Mouse (Mus musculus) 416B (cell line): ENCODE data around the gene Fkbp14.

ENCODE experiments used
- DNase-seq: peaks from one replicate; pipeline ENCODE4 v3.0.0; 2011; ENCODE audit warnings: low read depth

Fkbp14 gene

GRCm38 (mm10) chr6:54597208-54597607 lies at the start of gene Fkbp14:
Gene Fkbp14, minus strand, starts transcription at chr6:54597308.
- DNase-seq, result no peak

- no peak for DNase-seq
Measured at GRCm38 (mm10) chr6:54643181-54643580, 46.1 kb upstream of the Fkbp14 start.

GRCm38 (mm10) chr6:54641953-54642352 lies 44.8 kb upstream of the Fkbp14 start:
- DNase-seq, result no peak

DNA sequence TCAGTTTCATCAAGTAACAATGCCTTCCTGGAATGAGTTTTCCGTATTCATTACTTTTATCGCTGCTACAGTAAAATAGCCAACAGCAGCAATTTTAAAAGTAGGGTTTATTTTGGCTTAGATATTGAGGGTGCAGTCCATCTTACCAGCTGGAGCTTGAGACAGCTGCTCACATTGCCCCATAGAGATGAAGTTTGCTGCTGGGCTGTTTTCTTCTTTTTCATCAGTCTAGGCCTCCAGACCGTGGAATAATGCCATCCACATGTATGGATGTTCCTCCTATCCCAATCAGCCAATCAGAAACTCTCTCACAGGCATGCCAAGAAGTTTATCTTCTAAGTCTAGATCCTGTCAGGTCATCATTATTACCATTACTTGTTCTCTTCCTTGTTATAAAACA lies 42.8 kb upstream of the Fkbp14 start:
- no peak for DNase-seq

DNA sequence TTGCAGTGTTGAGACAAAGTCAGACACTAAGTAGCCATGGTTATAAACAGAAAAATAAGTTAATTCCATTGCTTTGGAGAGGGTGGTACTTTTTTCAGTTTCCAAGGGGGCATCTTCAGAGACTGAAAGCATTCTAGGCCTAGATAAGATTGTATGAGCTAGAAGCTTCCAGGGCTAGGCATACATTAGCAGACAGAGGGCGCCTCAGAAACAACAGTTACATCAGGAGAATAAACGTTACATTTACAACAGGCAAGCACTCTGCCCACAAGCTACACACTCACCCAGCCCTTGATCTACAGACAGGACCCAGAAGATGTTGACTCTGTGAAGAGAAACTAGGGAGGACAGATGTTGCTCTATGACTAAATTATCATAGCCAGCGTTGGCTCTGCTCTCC lies 34.4 kb upstream of the Fkbp14 start:
- DNase-seq, result peak; percentile 3

DNA sequence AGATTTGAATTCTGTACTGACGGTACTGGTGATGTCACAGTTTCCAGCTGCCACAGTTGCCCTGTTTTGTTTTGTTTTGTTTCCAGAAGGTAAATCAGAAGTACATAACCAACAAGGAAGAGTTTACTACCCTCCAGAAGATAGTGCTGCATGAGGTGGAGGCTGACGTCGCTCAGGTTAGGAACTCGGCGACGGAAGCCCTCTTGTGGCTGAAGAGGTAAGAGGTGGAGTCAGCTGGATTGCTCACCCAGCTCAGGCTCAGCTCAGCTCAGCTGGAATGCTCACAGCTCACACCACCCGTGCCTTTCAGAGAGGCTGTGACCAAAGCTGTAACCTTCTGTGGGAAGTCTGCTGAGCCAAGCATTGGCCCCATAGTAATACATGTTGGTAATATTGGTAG lies 32.6 kb upstream of the Fkbp14 start:
- peak; percentile 2 for DNase-seq

DNA sequence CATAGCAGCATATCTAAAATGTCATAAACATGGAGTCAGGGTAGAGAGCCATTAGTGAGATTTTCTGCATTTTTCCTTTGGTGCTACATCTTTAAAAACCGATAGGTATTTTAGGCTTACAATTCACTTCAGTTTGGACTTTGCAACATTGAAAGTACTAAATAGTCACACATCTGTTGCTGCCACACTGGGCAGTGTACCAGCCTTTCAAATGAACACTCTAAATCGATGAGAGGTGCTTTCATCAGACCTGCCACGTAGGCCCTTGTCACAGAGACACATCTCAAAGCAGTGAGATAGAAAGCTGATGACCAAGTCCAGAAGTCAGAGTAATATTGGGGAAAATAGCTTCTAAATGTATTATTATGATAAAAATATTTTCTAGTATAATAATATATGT lies 31.3 kb upstream of the Fkbp14 start:
- DNase-seq, result no peak

- DNase-seq, result no peak
Measured at GRCm38 (mm10) chr6:54620357-54620756, 23.2 kb upstream of the Fkbp14 start.

GRCm38 (mm10) chr6:54619530-54619929 lies 22.4 kb upstream of the Fkbp14 start:
- DNase-seq, result no peak

DNA sequence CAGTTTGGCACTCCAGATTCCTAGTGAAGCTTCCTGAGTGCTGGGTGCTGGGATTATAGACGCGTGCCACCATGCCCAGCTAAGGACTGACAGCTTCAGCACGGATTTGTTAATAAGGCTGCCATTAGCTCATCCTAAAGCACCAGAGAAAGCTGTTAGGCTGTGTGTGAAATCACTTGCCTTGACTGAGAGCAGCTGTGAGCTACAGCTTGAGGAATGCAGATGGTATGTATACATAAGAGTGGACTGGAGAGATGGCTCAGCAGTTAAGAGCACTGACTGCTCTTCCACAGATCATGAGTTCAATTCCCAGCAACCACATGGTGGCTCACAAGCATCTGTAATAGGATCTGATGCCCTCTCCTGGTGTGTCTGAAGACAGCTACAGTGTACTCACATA lies 20.3 kb upstream of the Fkbp14 start:
- no peak for DNase-seq

DNA sequence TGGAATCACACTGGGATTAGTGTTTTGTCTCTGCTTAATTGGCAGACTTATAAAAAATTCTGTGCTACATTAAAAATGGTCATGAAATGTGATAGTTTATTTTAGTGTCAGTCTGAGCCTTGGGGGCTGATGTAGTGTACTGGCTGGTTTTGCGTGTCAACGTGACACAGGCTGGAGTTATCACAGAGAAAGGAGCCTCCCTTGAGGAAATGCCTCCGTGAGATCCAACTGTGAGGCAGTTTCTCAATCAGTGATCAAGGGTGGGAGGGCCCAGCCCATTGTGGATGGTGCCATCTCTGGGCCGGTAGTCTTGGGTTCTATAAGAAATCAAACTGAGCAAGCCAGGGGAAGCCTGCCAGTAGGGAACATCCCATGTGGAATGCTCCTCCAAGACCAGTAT lies 9.1 kb upstream of the Fkbp14 start:
- DNase-seq, result no peak

- DNase-seq, result no peak
Measured at GRCm38 (mm10) chr6:54604001-54604715, 7.0 kb upstream of the Fkbp14 start.

DNA sequence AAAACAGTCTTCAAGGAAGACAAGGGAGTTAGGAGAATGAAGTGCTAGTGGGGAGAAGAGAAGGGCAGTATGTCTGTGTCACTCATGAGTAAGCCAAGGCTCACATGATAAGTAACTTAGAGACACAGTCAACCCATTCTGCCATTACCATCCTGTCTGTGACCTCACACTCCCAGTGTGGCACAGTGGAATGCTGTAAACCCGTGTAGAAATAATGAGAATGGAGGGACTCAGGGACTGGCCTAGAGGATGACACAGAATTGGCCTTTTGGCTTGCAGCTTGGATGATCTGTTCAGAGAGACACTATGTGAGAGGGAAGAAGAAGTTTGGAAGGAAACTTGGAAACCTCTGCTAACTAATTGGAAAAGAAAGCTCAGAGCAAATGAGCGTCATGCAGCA lies 5.8 kb upstream of the Fkbp14 start:
- no peak for DNase-seq

DNA sequence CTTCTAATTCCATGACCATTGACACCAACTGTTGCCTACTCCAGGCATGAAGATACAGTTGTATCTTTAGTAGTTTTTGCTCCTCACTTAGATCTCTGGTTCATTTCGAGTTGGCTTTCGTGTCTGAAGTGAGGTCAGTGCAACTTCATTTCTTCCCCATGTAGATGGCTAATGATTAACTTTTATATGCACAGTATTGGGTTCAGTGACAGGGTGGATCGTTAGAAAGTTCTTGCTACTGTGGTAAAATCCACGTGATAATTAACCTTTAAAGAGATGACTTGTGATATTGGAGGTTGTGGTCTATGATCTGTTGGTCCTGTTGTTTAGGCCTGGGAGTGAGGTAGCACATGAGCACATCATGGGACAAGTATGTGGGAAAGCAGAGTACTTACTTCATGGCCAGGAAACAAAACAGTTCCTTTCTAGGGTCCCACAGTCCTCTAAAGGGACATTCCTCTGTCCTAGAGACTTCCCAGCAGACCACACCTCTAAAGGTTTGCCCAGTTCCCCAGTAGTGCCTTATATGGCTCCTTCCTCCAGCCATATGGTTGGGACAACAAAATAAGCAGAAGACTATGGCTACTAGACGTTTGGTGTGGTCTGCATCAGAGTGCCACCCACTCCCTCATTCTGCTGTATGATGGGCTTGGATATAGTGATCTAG lies 3.7 kb upstream of the Fkbp14 start:
- no peak for DNase-seq

- DNase-seq, result no peak
Measured at GRCm38 (mm10) chr6:54597711-54598110, 603 bp upstream of the Fkbp14 start.

DNA sequence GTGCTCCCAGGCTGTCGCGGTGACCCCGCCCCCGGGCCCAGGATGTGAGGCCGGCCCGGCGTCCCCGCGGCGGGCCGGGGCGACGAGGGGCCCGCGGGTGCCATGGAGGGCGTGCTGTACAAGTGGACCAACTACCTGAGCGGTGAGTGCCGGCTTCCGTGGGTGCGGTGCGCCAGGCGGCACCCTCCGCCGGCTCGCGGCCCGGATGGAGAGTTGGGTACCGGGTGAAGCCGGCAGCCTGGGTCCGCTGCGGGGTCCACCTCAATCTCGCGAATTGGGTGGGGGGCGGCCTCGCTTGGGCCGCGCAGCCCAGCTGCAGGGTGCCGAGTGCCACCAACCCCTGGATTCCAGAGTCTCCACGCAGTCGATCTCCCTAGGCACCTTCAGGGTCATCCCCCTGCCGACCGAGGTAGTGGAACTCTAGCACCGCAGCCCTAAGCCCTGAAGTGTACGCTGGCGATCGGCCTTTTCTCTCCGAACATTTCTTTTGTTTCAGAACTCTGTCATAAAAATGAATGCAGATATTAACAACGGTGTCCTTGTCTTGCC lies 1.7 kb downstream of the Fkbp14 start:
- DNase-seq, result no peak

DNA sequence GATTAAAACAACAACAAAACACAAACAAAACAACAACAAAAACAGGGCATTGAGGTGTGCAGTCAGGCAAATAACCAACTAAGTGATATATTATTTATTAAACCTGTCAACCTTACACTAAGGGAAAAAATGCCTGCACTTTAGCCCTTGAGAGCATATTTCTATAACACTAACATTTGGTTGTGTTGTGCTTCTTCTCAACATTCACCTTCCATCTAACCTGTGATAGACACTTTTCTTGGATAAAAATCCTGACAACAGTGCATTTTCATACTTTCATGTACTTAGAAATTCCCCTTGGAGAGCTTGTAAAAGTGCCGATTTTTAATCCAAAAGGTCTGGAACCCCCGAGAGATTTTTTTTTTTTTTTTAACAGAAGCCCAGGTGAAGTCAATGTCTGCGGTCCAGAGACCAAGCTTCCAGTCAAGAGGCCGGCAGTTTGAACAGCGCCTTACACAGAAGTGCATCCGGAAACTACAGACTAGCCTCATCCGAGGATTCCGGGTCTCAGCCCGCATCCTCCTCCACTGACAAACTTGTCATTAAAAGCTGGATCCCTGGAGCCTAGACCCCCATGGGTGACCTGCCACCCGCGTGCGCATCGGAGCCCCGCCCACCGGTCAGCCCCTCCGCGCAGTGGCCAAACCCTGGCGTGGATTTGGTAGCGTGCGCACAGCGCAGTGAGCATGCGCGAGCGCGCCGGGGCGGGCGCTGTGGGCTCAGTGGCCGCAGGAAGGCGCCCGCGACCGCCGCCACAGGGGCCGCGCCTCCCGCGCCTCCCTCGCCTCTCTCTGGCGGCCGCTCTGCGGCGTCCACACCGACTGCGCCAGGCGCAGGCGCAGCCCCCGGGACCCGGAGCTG lies 2.4 kb downstream of the Fkbp14 start, which contains the start of gene Plekha8:
Plekha8 (plus strand) TSS at position 643 of the 861 bp plus-strand sequence.
- DNase-seq, result no peak

DNA sequence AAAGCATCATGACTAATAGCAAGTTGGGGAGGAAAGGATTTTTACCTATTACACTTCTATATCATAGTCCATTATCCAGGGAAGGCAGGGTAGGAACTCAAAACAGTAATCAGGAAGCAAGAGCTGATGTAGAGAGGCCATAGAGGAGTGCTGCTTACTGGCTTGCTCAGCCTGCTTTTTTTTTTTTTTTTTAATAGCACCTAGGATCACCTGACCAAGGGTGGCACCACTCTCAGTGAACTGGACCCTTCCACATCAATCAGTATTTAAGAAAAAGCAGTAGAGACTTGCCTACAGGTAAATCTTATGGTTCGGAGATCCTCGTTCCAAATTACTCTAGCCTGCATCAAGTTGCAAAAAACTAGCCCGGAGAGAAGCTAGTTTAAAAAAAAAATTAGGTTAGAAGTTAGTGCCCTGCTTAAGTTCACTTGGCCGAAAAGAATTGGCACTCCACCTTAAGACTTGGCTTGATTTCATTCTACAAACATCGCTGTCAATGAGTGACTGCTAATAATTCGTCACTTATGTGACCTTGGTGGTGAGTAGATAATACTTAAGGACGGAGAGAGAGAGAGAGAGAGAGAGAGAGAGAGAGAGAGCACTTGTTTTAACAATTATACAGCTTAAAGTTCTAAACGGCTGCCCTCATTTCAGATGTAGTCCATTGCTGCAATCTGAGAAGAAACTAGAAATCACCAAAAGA lies 3.2 kb downstream of the Fkbp14 start:
- no peak for DNase-seq

DNA sequence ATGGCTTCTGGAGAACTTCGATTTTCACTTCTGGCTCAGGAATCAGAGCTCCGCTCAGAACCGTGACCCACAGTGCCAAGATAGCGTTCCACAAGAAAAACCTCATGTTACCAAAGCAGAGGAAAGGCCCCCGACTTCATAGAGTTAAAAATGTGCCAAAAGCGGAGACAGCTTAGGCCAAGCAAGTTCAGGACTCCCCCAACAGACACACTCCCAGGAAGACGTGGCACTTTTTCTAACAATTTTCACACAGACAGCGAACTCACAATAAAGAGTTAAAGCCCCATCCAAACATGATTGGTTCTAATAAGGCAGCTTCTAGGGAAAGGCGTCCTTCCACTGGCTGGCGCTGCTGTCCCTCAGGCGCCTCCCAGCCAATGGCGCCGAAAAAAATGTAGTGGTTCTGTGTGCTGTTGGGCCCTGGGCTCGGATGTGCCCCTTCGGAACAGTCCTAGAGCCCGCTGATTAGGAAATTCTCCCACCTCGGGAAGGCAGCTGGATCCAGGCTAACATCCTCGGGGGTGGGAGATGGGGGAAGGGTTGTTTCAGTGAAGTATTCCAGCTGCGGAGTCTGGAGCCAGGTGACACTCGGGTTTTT lies 4.1 kb downstream of the Fkbp14 start:
- no peak for DNase-seq

GRCm38 (mm10) chr6:54591778-54592177 lies 5.3 kb downstream of the Fkbp14 start:
- DNase-seq, result no peak

DNA sequence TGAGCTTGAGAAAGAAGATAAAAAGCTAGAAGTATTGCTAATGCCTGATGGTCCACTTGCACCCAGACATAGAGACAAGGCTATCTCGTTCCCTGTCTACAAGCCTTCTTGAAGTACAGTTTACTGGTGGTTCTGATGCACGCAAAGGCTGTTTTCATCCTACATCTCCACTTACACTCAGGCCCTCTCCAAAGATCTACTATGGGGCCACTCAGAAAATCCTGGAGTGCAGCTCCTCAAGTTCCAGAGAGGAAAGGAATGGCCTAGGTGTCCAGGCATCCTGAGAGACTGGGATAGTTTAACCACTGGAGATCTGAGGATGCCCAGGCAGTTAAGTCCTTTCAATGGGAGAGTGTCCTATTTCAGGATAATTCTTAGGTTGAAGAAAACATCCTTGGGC lies 6.4 kb downstream of the Fkbp14 start:
- DNase-seq, result no peak

GRCm38 (mm10) chr6:54588212-54588611 lies 8.9 kb downstream of the Fkbp14 start:
- no peak for DNase-seq
